Mouse (Mus musculus): Measurements from ENCODE around the gene Wipf2.
A peak's percentile ranks its signal among the peaks of the same experiment; 100 is the strongest.

The Wipf2 gene

DNA sequence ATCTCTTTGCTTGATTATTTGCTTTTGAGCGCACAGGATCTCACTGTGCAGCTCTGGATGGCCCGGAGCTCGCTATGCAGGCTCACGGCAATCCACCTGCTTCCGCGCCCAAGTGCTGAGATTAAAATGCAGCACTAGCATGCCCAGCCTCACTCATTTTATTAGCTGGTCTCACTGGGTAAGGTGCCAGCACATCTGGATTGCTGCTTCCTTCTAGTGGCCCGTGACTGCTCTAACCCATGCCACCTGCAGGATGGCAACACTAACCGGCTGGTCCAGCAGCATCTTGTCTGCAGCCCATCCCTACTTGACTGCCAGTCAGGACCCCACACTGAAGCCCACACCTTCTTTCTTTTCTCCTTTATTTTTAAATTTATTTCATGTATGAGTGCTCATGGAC, 9.3 kb upstream of the Wipf2 start:
- DNase-seq (ENCODE audit: low spot score) = no peak

DNA sequence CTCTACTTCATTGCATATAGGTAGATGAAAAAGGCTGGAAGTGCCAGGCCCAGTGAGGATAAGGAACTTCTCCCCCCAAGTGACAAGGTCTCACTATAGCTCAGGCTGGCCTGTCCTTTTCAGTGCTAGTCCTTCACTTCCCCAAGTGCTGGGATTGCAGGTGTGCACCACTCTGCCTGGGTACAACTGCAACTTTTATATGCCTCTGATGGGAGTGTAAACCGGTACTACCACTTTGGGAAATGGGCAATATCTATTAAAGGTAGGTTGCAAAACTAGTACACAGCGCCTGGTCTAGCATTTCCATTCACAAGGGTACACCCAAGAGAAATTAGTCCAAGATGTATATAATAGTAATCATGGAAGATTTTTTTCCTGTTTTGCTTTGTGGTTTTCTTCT, 8.8 kb upstream of the Wipf2 start:
- DNase-seq (ENCODE audit: low spot score) = no peak

- peak; percentile 61 for DNase-seq (ENCODE audit: low spot score)
These were observed 4.4 kb upstream of the Wipf2 start for GRCm38 (mm10) chr11:98858759-98859731.

DNA sequence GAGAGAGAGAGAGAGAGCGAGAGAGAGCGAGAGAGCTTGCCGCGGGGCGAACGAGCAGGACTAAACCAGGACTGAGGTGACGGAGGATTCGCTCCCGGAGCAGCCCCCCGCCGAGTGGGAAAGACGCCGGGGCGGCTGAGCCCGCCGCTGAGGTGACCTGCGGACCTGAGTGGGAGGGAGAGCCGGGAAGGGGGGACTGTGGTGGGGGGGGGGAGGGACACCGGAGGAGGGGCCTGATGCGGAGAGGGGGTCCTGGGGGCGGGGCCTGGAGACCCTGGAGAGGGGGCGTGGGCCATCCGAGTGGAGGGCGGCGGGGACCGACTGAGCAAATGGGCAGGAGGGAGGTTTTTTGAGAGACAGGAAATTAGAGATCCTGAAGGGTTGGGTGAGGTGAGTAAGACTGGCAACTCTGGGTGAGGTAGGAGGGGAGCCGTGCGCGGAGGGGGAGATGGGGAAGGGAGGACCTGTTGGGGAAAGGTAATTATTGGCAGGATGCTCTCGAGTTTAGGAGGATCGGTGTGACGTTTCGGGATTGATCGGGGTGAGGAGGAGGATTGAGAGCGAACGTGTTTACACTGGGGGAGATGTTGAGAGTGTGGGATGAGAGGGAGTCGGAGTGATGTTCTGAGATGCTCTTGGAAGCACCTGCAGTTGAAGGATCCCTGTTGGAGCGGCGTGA, 452 bp downstream of the Wipf2 start:
- peak; percentile 30 for DNase-seq (ENCODE audit: low spot score)

GRCm38 (mm10) chr11:98867293-98867692, 3.9 kb downstream of the Wipf2 start:
- DNase-seq (ENCODE audit: low spot score) = no peak

DNA sequence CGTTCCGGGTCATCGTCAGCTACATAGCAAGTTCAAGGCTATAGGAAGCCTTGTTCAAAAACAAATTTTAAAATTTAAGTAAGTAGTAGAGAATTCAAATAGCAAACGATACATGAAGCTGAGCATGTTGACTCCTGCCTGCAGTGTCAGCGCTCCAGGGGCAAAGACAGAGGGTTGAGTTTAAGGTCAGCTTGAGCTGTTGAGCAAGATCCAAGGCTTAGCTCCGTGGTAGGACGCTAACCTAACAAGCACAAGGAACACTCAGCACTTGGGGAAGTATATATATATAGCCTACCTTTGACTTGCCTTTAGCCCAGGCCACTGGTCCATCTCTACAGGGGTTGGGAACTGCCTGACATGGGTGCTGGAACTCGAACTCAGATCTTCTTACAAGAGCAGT, 6.5 kb downstream of the Wipf2 start:
- no peak for DNase-seq (ENCODE audit: low spot score)

DNA sequence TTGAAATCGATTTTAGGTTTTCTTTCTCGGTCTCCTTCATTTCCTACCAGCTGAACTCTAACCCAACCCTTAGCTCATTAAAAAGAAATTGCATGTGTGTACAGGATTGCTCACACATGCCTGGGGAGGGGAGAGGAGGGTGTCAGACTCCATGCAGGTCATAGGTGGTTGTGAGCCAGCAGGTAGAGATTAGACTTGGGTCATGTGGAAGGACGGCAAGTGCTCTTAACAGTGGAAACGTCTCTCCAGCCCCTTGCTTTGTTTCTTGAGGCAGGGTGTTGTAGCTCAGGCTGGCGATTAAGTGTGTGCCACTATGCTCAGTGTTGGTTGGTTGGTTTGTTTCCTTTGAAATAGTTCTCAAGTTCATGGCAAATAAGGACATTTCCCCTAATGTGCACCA, 7.4 kb downstream of the Wipf2 start:
- DNase-seq (ENCODE audit: low spot score) = no peak

DNA sequence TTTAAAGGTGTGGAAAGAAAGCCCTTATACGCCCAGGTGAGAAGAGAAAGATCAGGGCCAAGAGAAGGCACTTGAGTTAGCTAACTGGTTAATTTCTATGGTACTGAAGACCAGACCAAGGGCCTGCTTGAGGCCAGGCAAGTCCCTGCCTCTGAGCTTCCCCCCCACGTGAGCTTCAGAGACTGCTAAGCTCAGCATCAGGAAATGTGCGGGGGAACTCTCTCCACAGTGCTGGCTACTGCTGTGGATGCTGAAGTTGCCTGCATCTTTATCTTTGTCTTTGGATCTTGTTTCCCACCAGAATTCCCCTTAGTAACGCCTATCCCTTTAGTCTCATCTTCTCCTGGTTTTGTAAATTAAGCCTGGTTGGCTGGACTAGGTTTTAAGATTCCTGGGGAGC, 8.0 kb downstream of the Wipf2 start:
- DNase-seq (ENCODE audit: low spot score) = no peak

GRCm38 (mm10) chr11:98872040-98872439, 8.6 kb downstream of the Wipf2 start:
- DNase-seq (ENCODE audit: low spot score) = no peak

DNA sequence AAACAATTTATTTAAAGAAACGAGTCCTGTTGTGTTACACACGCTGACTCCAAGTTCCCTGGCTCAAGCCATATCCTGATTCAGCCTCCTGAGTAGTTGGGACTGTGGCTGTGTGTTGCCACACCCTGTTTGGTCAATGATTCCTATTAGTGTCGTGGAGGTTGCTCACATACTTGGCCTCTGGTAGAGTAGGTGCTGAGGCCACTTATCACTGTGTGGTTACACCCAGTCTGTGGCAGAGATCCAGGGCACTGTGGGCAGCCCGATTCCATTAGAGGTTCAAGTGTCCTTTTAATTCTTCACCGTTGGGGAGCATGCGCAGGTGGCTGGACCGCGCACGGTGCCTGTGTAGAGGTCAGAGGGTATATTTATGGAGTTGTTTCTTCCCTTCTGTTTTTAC, 10.5 kb downstream of the Wipf2 start:
- DNase-seq (ENCODE audit: low spot score) = no peak

DNA sequence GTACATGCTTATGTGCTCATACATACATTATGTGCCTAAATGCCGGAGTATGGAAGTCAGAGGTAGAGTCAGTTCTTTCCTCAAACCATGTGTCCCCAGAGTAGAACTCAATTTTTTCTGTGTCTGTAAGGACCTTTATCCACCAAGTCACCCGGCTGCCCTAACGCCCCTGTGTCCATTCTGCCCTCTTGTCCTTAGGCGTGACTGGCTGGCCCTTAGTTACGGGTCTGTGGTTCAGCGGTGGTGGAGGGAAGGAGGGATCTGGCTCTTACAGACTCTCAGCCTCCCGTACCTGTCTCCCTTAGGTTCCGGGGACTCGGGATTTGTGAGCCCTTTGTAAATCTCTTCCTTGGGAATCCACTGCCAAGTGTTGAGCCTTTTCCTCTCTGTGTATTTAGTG, 13.6 kb downstream of the Wipf2 start:
- DNase-seq (ENCODE audit: low spot score) = no peak

GRCm38 (mm10) chr11:98887703-98888102, 24.3 kb downstream of the Wipf2 start:
- no peak for DNase-seq (ENCODE audit: low spot score)

DNA sequence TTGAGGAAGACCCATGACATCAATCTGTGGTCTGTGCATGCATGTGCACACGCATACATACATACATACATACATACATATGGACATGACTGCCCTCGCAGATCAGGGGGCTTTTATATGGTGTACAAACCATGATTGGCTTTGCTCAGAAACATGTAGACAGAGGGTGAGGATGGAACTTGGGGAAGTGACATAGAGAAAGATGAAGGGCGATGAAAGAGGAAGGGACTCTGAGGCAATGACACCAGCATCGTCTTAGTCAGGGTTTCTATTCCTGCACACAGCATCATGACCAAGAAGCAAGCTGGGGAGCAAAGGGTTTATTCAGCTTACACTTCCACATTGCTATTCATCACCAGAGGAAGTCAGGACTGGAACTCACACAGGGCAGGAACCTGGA, 25.6 kb downstream of the Wipf2 start:
- no peak for DNase-seq (ENCODE audit: low spot score)

GRCm38 (mm10) chr11:98889977-98890376, 26.5 kb downstream of the Wipf2 start:
- DNase-seq (ENCODE audit: low spot score) = no peak

DNA sequence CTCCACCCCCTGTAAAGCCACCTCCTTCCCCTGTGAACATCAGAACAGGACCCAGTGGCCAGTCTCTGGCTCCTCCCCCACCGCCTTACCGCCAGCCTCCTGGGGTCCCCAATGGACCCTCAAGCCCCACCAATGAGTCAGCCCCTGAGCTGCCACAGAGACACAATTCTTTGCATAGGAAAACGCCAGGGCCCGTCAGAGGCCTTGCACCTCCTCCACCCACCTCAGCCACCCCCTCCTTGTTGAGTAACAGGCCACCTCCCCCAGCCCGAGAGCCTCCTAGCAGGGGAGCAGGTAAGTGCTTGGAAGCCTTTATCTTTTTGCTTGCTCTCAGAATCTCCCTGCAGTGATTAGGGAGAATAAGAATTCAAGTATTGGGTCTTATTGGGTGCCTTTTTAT, 29.0 kb downstream of the Wipf2 start:
- DNase-seq (ENCODE audit: low spot score) = no peak

GRCm38 (mm10) chr11:98900529-98901125, 37.2 kb downstream of the Wipf2 start:
- DNase-seq (ENCODE audit: low spot score) = no peak

DNA sequence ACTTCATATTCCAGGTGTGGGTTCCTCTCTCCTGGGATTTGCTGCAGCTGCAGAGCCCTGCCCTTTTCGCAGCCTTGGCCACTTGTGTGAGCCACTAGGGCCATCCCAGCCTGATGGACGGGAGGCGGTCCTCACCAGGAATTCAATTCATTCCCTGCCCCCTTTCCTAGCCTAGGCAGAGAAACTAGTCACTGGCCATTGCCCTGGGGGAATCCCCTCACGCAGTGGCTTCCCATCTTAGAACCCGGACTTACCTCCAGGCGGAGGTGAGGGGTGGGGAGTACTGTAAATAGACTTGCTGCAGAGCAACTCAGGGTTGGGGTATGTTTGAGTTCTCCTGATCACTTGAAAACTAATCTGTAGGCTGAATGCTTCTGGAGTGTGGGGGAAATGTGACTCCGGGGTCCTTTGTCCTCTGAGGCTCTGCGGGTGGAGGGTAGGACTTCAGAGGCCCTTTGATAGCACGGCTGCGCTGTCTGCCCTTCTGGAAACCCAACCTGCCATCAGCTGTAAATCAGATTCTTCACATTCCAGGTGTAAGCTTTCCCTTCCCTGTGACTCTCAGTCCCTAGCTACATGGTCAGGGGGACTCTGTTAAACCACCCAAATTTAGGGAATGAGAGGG, 39.3 kb downstream of the Wipf2 start:
- DNase-seq (ENCODE audit: low spot score) = no peak

DNA sequence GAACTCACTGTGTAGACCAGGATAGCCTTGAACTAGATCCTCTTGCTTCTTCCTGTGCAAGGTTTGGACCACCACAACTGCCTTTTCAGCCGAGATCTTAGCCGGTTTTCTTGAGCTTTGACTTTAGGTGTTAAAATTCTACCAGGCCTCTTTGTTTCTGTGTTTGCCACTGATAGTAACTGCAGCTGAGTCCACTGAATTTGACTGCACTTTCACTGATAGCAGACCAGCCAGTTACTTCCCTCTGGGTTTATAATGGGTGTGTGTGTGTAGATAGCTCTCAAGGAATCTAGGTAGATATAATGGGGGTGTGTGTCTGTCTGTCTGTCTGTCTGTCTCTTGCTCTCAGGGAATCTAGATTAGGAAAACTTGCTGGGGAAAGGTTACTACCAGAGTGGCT, 41.1 kb downstream of the Wipf2 start:
- no peak for DNase-seq (ENCODE audit: low spot score)

- no peak for DNase-seq (ENCODE audit: low spot score)
These were observed 41.6 kb downstream of the Wipf2 start for GRCm38 (mm10) chr11:98905033-98905432.

DNA sequence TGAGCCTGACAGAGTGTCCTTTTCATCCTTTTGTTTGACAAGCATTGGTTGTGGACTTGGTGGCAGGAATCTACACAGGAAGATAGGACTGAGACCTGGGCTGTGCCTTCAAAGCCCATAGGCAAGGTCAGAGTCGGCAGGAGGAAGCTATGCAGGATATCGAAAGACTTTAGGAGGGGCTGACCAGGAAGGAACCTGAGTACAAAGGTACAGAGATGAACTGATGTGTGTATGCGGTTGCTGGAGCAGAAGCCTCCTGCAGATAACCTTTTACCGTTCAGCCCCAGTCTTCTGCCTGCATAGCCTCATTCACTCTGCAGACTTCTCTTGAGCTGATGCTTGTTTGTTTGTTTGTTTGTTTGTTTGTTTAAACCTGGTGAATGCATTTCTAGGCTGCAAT, 42.1 kb downstream of the Wipf2 start:
- DNase-seq (ENCODE audit: low spot score) = no peak

DNA sequence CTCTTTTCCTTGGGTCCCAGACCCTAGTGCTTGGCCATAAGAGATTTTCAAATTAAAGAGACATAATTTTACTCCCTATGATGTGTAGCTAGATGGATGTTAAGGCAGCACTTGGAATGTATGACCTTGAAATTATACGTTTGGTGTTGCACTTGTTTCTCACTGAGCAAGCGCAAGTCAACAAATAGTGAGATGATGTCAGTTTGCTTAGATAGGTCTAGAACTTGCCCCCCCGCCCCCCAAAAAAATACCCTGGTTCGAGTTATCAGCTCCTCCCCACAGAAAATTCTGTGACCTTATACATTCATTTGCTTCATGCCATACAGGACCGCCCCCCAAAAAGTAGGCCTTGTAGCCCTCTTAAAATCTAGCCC, 43.6 kb downstream of the Wipf2 start:
- no peak for DNase-seq (ENCODE audit: low spot score)

DNA sequence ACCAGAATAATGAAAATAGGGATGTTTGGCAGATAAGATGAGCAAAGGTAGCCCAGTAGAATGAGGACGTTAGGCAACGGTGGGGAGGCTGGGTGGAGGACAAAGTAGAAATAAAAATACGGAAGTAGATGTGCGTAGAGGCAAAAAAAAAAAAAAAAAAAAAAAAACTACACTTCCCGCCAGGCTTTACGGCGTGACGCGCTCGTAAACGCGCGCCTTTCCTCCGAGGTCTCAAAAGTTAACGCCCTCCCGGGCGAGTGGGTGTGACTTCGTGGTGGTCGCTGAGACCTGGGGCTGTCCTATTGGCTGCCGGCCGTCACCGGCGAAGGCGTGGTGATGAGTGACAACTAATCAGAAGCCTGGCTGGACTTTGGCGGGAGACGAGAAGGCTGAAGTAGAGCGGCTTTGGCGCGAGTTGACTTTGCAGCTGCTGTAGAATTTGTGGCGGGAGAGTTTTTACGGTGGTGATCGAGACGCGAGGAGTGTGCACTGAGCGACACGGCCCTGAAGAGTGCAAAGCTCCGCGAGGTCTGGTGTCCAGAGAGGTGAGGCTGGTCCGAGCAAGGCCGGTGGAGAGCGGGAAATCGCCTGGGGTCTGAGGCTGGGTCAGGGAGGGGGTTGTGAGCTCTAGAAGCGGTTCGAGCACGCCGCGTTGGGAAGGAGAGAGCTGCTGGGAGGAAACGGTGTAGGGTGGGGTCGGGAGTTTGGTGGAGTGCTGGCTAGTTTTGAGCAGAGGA, 44.2 kb downstream of the Wipf2 start, which contains the start of gene Cdc6:
TSS of gene Cdc6 (plus strand) at position 365 of the 737 bp plus-strand sequence.
- peak; percentile 95 for DNase-seq (ENCODE audit: low spot score)

Measured in ovary, adult 18-20 months (tissue).